8 mouse cellular contexts compared by ENCODE assay signal in genomic region chr11:69064259-69065133, GRCm38 (mm10). TPM values are rescaled to one million over a fixed set of nuclear protein-coding genes. Genes with fewer than 3 reads are reported as not detected.
DNase-seq lines count a peak whose midpoint lies in the region; ATAC-seq and TF ChIP-seq lines count a peak whose summit lies in the region.

No protein-coding gene starts in this region.

- WGBS in spleen, adult 2 months: 80% methylated on average over 9 of the region's 9 CpGs
- 52% methylated on average over 9 of the region's 9 CpGs for WGBS in limb, embryonic 15.5 days

- peak overlapping the region; percentile 66; the same call in 1 of the 2 replicates for H3K9ac ChIP-seq in limb, embryonic 15.5 days

- TF ChIP-seq CTCF in spleen, adult 2 months (IDR thresholded peaks at IDR 0.05; ENCODE audit: extremely low read depth, insufficient read depth, insufficient read length, insufficient replicate concordance): no peak

- no peak for ATAC-seq in cerebellum, adult (ENCODE audit: insufficient number of reproducible peaks, low FRiP score, low TSS enrichment)
- no peak for ATAC-seq in limb, embryonic 15.5 days (ENCODE audit: insufficient number of reproducible peaks, low FRiP score, low TSS enrichment, low read depth)
- ATAC-seq in inflammation-experienced regulatory T-cells, adult 6 months: no peak

- H3K4me2 ChIP-seq in limb, embryonic 15.5 days: peak overlapping the region; percentile 72

- no peak overlapping the region for H3K27ac ChIP-seq in spleen, adult 2 months (ENCODE audit: insufficient read depth, low read length)
- H3K27ac ChIP-seq in limb, embryonic 15.5 days: peak overlapping the region; percentile 90

- no peaks in the 10 kb centered on the region for H3K36me3 ChIP-seq in spleen, adult 2 months (ENCODE audit: control insufficient read depth, insufficient read depth, low read length)
- no peaks in the 10 kb centered on the region for H3K36me3 ChIP-seq in limb, embryonic 15.5 days

- H3K27me3 ChIP-seq in spleen, adult 2 months (ENCODE audit: control insufficient read depth, insufficient read depth, low read length): no peaks in the 10 kb centered on the region
- no peaks in the 10 kb centered on the region for H3K27me3 ChIP-seq in limb, embryonic 15.5 days

- H3K9me3 ChIP-seq in limb, embryonic 15.5 days: no peaks in the 10 kb centered on the region

- peaks cover 8% of the 10 kb centered on the region for H3K4me1 ChIP-seq in spleen, adult 2 months (ENCODE audit: control insufficient read depth, insufficient read depth, insufficient read length)
- peaks cover 48% of the 10 kb centered on the region for H3K4me1 ChIP-seq in limb, embryonic 15.5 days

- DNase-seq in cerebellum, adult 9-10 months: peak; percentile 62
- DNase-seq in spleen, adult 2 months (ENCODE audit: low read depth in 1 of 2, low spot score in 2 of 2): no peak
- DNase-seq in spleen, adult 12 weeks (ENCODE audit: low spot score): no peak
- no peak for DNase-seq in right cerebral cortex, adult 18-20 months
- no peak for DNase-seq in cerebellum, postnatal 25 days

- H3K4me3 ChIP-seq in spleen, adult 2 months (ENCODE audit: extremely low read depth, insufficient read depth, insufficient read length): peak overlapping the region; percentile 82; the same call in 1 of the 2 replicates
- peak overlapping the region; percentile 65 for H3K4me3 ChIP-seq in limb, embryonic 15.5 days

- TF ChIP-seq POLR2A in spleen, adult 2 months (IDR thresholded peaks at IDR 0.05; ENCODE audit: low read depth, low read length): no peak

RNA-seq across cellular contexts. Expression of gene Borcs6, which starts 5.0 kb away (rescaled TPM):
- 16.7 and 23.7 TPM in 2 replicates for polyA plus RNA-seq in spleen, adult 2 months (2012; rRNA removed)
- 12.9 and 13.7 TPM in 2 replicates for polyA plus RNA-seq in limb, embryonic 15.5 days (2015; fragmentation: Nextera tagmentation; extraction: Ambion mirVana)
- 1 to 10 TPM; 1.1 to 2.2 (median 1.3) TPM for polyA plus RNA-seq in inflammation-experienced regulatory T-cells, adult 6 months (2017; shearing (Covaris generic))

RNA-seq across cellular contexts. Expression of gene Tmem107, which starts 6.1 kb away (rescaled TPM):
- polyA plus RNA-seq in spleen, adult 2 months (2012; rRNA removed): 7.0 and 14.6 TPM in 2 replicates
- 64.8 and 65.5 TPM in 2 replicates for polyA plus RNA-seq in limb, embryonic 15.5 days (2015; fragmentation: Nextera tagmentation; extraction: Ambion mirVana)
- 1 to 10 TPM; 2.8 to 9.1 (median 4.0) TPM for polyA plus RNA-seq in inflammation-experienced regulatory T-cells, adult 6 months (2017; shearing (Covaris generic))

RNA-seq across cellular contexts. Expression of gene Aurkb, which starts 19.0 kb away (rescaled TPM):
- 41.4 and 42.9 TPM in 2 replicates for polyA plus RNA-seq in spleen, adult 2 months (2012; rRNA removed)
- polyA plus RNA-seq in limb, embryonic 15.5 days (2015; fragmentation: Nextera tagmentation; extraction: Ambion mirVana): 111 and 121 TPM in 2 replicates
- polyA plus RNA-seq in inflammation-experienced regulatory T-cells, adult 6 months (2017; shearing (Covaris generic)): 10 to 100 TPM in 2 of 3 experiments, 1 to 10 TPM in 1; 5.8 to 74.0 (median 12.9) TPM

RNA-seq across cellular contexts. Expression of gene Vamp2, which starts 23.8 kb away (rescaled TPM):
- 94.2 and 95.7 TPM in 2 replicates for polyA plus RNA-seq in spleen, adult 2 months (2012; rRNA removed)
- polyA plus RNA-seq in limb, embryonic 15.5 days (2015; fragmentation: Nextera tagmentation; extraction: Ambion mirVana): 95.0 and 103 TPM in 2 replicates
- 10 to 100 TPM; 26.9 to 31.5 (median 27.3) TPM for polyA plus RNA-seq in inflammation-experienced regulatory T-cells, adult 6 months (2017; shearing (Covaris generic))

RNA-seq across cellular contexts. Expression of gene Per1, which starts 30.5 kb away (rescaled TPM):
- polyA plus RNA-seq in spleen, adult 2 months (2012; rRNA removed): 23.3 and 25.7 TPM in 2 replicates
- polyA plus RNA-seq in limb, embryonic 15.5 days (2015; fragmentation: Nextera tagmentation; extraction: Ambion mirVana): 24.3 and 28.9 TPM in 2 replicates
- 1 to 10 TPM; 5.2 to 6.2 (median 6.1) TPM for polyA plus RNA-seq in inflammation-experienced regulatory T-cells, adult 6 months (2017; shearing (Covaris generic))
